Mouse (Mus musculus): ENCODE results near the gene Stt3b.

- TF ChIP-seq POLR2A (IDR thresholded peaks at IDR 0.05; ENCODE audit: insufficient read length, low read depth) (no peak), USF1 (IDR thresholded peaks at IDR 0.05; ENCODE audit: low read depth) (no peak), MYOG (IDR thresholded peaks at IDR 0.05; ENCODE audit: control insufficient read depth in 1 of 3, insufficient read depth in 1 of 3, insufficient read length in 2 of 3, low read depth in 2 of 3) (no peak)
Observed at GRCm38 (mm10) chr9:115333016-115333415, 22.8 kb upstream of the Stt3b start.

All from myocyte (in vitro differentiated cells).